Mouse (Mus musculus) MEL (cell line): ENCODE results near the gene Sinhcaf.

Experiments
- CHD1 ChIP-seq: IDR thresholded peaks from 2 replicates; pipeline ENCODE4 v1.6.1; 2012; ENCODE audit warnings: low read depth, mild to moderate bottlenecking, inconsistent platforms, low read length, improper control_type of control experiment
- CTCF ChIP-seq, 3 experiments: IDR thresholded peaks in 2 of 3; conservative IDR thresholded peaks in 1 of 3; 2 replicates each; pipeline ENCODE4 v1.5.1; 2011 to 2012; ENCODE audit warnings: low read length in 3 of 3, low read depth in 2 of 3, mild to moderate bottlenecking in 2 of 3, improper control_type of control experiment in 1 of 3, inconsistent platforms in 1 of 3, mixed read lengths in 1 of 3, moderate library complexity in 1 of 3; ENCODE audit not compliant: control insufficient read depth in 1 of 3, insufficient read depth in 1 of 3, poor library complexity in 1 of 3, severe bottlenecking in 1 of 3
- EP300 ChIP-seq, 2 experiments: IDR thresholded peaks; 2 replicates each; pipeline ENCODE4 v1.6.1; 2011; ENCODE audit warnings: improper control_type of control experiment in 2 of 2, low read length in 2 of 2, low read depth in 1 of 2, mild to moderate bottlenecking in 1 of 2
- GATA1 ChIP-seq: IDR thresholded peaks from 2 replicates; pipeline ENCODE4 v1.6.1; 2011; ENCODE audit warnings: low read depth, low read length, improper control_type of control experiment
- NRF1 ChIP-seq: IDR thresholded peaks from 2 replicates; pipeline ENCODE4 v1.6.1; 2014; ENCODE audit warnings: low read depth, mild to moderate bottlenecking, inconsistent platforms, low read length, improper control_type of control experiment, moderate library complexity; ENCODE audit not compliant: poor library complexity, insufficient read depth, severe bottlenecking

DNA sequence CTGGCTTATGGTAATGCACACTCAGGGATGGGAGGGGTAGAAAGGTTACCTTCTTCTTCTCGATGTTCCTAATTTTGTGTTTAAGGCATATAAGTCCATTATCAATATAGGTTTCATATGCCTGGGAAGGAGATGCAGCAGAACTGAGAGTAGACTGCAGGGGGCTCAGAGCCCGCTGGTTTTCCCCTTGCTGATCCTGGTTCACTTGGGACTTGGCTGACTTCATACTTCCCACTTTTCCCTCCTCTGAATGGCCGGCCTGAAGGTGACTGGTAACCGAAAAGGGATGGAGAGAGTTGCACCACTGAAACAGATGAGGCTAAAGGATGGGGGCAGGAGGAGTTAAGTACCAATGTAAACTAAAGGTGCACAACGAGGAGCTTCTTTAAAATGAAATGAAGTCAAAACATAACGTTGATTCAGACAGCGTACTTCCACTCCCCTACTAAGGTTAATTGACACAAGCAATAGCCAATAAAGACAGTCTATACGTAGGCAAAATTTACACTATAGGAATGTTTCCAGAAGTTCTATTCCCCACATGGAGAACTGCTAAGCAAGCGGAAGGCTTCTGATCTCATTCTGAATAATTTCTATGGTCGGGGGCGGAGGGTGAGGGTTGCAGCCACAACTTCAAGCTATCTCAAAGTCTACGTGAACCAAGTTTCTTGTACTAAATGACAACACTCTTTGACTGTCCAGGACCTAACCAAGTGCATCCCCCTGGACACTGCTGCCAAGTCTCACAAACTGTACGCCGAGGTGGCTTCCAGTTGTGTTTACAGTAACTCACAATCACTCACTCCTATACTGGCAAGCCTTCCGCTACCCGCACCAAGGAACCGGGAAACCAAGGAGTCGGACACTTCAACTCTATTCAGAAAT, 51.1 kb downstream of the Sinhcaf start:
- TF ChIP-seq NRF1, result no peak
- TF ChIP-seq CTCF (IDR thresholded peaks at IDR 0.05 in 2 of 3, conservative IDR thresholded peaks at IDR 0.05 in 1 of 3; ENCODE audit: control insufficient read depth in 1 of 3, insufficient read depth in 1 of 3, low read depth in 2 of 3, low read length in 3 of 3, poor library complexity in 1 of 3, severe bottlenecking in 1 of 3), result no peak
- no peak for TF ChIP-seq GATA1
- no peak for TF ChIP-seq EP300 (IDR thresholded peaks at IDR 0.05; ENCODE audit: low read depth in 1 of 2, low read length in 2 of 2)
- TF ChIP-seq CHD1, result no peak; the same call in 1 of the 2 replicates
